Mouse (Mus musculus) hindlimb bud, embryonic 11.5 days (tissue): ENCODE data around the gene Fubp1.

Experiments used
- DNase-seq: peaks from one replicate; pipeline ENCODE4 v3.0.0-alpha.2; 2012; ENCODE audit warnings: low read depth, low spot score; ENCODE audit errors: extremely low spot score

Fubp1 gene

GRCm38 (mm10) chr3:152272974-152273685 is 62.9 kb downstream of the Fubp1 start:
- DNase-seq: no peak

DNA sequence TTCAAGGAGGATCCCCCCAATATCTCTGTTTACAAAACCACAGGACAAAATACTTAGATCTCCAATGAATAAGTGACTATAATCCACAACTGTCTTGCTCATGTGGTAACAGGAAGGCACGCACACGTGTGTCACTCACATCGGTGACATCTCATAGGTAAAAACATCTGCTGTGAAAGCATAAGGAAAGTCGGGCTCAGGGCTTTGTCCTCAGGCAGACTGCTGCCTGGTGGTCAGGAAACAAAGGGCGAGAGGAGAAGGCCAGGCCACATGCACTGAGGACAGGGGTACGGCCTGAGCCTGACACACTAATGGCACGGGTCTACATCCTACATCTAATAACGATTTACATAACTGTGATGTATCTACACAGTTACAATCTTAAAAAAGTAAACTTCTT is 64.8 kb downstream of the Fubp1 start:
- no peak for DNase-seq

- no peak for DNase-seq
These were observed 66.7 kb downstream of the Fubp1 start for GRCm38 (mm10) chr3:152276935-152277334.

DNA sequence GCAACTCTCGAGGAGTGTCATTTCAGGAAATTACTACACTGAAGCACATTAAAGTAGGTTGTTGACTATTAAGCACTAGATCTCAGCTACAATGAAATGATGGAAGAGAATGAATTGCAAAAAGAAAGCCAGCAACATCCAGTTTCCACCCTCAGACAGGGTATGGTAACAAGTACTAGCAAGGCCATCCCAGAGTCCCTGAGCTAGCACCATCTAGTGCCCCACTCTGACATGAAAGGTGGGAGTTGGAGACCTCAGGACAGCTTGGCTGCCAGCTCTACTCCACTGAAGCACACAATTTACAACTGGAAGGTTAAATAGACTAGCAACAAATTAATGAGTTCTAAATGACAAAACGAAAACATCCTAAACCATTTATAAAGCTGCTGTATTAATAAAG is 67.7 kb downstream of the Fubp1 start:
- DNase-seq: no peak

DNA sequence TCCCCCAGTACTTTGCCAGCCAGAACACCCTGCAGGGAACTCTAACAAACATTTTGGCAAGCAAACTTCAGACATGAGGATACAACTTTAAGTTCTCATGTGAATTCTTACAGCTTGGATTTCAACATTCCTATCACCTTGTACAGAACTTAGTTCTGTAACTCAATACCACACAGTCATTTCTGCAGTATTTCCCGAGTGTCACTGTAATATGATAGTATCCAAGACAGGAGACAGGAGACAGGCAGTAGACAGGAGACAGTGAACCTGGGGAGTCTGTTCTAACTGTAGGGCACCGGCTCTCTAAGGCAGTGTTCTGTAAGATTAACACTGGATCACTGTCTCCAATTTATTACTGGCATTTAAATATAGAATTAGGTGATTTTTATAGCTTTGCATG is 68.2 kb downstream of the Fubp1 start:
- DNase-seq: no peak

GRCm38 (mm10) chr3:152282126-152282525 is 71.9 kb downstream of the Fubp1 start:
- DNase-seq: no peak

GRCm38 (mm10) chr3:152284306-152284705 is 74.1 kb downstream of the Fubp1 start:
- DNase-seq: no peak

DNA sequence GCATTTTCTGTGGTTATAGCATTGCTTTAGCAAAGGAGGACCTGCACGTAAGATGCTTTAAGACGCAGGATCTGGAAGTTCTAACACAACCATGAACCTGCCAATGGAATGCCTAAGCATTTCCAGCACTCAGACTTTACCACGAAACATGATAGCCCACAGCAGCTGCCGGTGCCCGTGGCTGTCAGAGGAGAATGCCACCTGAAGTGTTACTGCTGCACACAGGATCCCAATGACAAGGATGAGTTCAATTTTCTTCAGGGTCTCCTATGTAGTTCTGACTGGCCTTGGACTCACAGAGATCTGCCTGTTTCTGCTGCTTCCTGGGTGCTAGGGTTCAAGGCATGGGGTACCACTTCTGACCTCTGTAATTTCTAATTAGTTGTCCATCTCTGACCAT is 74.5 kb downstream of the Fubp1 start:
- DNase-seq: no peak
